Mouse (Mus musculus): Measurements from ENCODE around the gene Gfod1. TPM values are rescaled to one million over a fixed set of nuclear protein-coding genes. Genes with fewer than 3 reads are reported as not detected.

Gene Gfod1
- polyA plus RNA-seq, 1 experiment: 10.4 TPM

- Histone ChIP-seq H3K4me1 (ENCODE audit: control insufficient read depth, insufficient read depth, low read length) (peaks cover 14% of the 10 kb centered on the region), H3K4me3 (replicated peaks; ENCODE audit: control insufficient read depth, low read depth, low read length) (no peak overlapping the region), H3K27ac (ENCODE audit: control insufficient read depth, insufficient read depth, low read depth, low read length, poor library complexity) (no peak overlapping the region; the same call in 1 of the 2 replicates)
- no peak for TF ChIP-seq POLR2A (IDR thresholded peaks at IDR 0.05; ENCODE audit: borderline replicate concordance, control insufficient read depth, low read depth, low read length)
- no peak for TF ChIP-seq CTCF (IDR thresholded peaks at IDR 0.05; ENCODE audit: control insufficient read depth, insufficient read depth, low read length)
- WGBS: 68% methylated on average over 8 of the region's 8 CpGs
These were observed 51.7 kb downstream of the Gfod1 start for GRCm38 (mm10) chr13:43252105-43252790.

GRCm38 (mm10) chr13:43251391-43251790 lies 52.6 kb downstream of the Gfod1 start:
- Histone ChIP-seq H3K4me3 (replicated peaks; ENCODE audit: control insufficient read depth, low read depth, low read length) (no peak overlapping the region), H3K27ac (ENCODE audit: control insufficient read depth, insufficient read depth, low read depth, low read length, poor library complexity) (peak overlapping the region; percentile 85; the same call in 1 of the 2 replicates), H3K4me1 (ENCODE audit: control insufficient read depth, insufficient read depth, low read length) (peaks cover 14% of the 10 kb centered on the region)
- TF ChIP-seq CTCF (IDR thresholded peaks at IDR 0.05; ENCODE audit: control insufficient read depth, insufficient read depth, low read length): no peak
- no peak for TF ChIP-seq POLR2A (IDR thresholded peaks at IDR 0.05; ENCODE audit: borderline replicate concordance, control insufficient read depth, low read depth, low read length)
- WGBS: 67% methylated on average over 12 of the region's 12 CpGs

- Histone ChIP-seq H3K27ac (ENCODE audit: control insufficient read depth, insufficient read depth, low read depth, low read length, poor library complexity) (peak overlapping the region; percentile 85), H3K4me1 (ENCODE audit: control insufficient read depth, insufficient read depth, low read length) (peaks cover 14% of the 10 kb centered on the region), H3K4me3 (replicated peaks; ENCODE audit: control insufficient read depth, low read depth, low read length) (peak overlapping the region; percentile 58)
- TF ChIP-seq CTCF (IDR thresholded peaks at IDR 0.05; ENCODE audit: control insufficient read depth, insufficient read depth, low read length) (peak; percentile 18; the same call in 1 of the 2 replicates), POLR2A (IDR thresholded peaks at IDR 0.05; ENCODE audit: borderline replicate concordance, control insufficient read depth, low read depth, low read length) (peak; percentile 85)
- WGBS: 0% methylated on average over 6 of the region's 6 CpGs
These were observed 53.3 kb downstream of the Gfod1 start for GRCm38 (mm10) chr13:43250653-43251052.

GRCm38 (mm10) chr13:43250106-43250505 lies 53.9 kb downstream of the Gfod1 start:
- WGBS: 13% methylated on average over 9 of the region's 9 CpGs
- TF ChIP-seq POLR2A (IDR thresholded peaks at IDR 0.05; ENCODE audit: borderline replicate concordance, control insufficient read depth, low read depth, low read length) (no peak), CTCF (IDR thresholded peaks at IDR 0.05; ENCODE audit: control insufficient read depth, insufficient read depth, low read length) (no peak)
- peaks cover 14% of the 10 kb centered on the region for H3K4me1 ChIP-seq (ENCODE audit: control insufficient read depth, insufficient read depth, low read length)
- peak overlapping the region; percentile 57 for H3K4me3 ChIP-seq (replicated peaks; ENCODE audit: control insufficient read depth, low read depth, low read length)
- H3K27ac ChIP-seq (ENCODE audit: control insufficient read depth, insufficient read depth, low read depth, low read length, poor library complexity): peak overlapping the region; percentile 85

GRCm38 (mm10) chr13:43248381-43248780 lies 55.6 kb downstream of the Gfod1 start:
- H3K4me1 ChIP-seq (ENCODE audit: control insufficient read depth, insufficient read depth, low read length): peaks cover 16% of the 10 kb centered on the region
- no peak overlapping the region for H3K4me3 ChIP-seq (replicated peaks; ENCODE audit: control insufficient read depth, low read depth, low read length)
- no peak for TF ChIP-seq CTCF (IDR thresholded peaks at IDR 0.05; ENCODE audit: control insufficient read depth, insufficient read depth, low read length)
- WGBS: 88% methylated on average over 6 of the region's 6 CpGs
- H3K27ac ChIP-seq (ENCODE audit: control insufficient read depth, insufficient read depth, low read depth, low read length, poor library complexity): no peak overlapping the region

- H3K4me3 ChIP-seq (replicated peaks; ENCODE audit: control insufficient read depth, low read depth, low read length): no peak overlapping the region
- 87% methylated on average over 4 of the region's 4 CpGs for WGBS
- H3K27ac ChIP-seq (ENCODE audit: control insufficient read depth, insufficient read depth, low read depth, low read length, poor library complexity): no peak overlapping the region
- H3K4me1 ChIP-seq (ENCODE audit: control insufficient read depth, insufficient read depth, low read length): peaks cover 16% of the 10 kb centered on the region
- no peak for TF ChIP-seq CTCF (IDR thresholded peaks at IDR 0.05; ENCODE audit: control insufficient read depth, insufficient read depth, low read length)
- TF ChIP-seq POLR2A (IDR thresholded peaks at IDR 0.05; ENCODE audit: borderline replicate concordance, control insufficient read depth, low read depth, low read length): no peak
These were observed 57.1 kb downstream of the Gfod1 start for GRCm38 (mm10) chr13:43246876-43247275.

- 50% methylated on average over 7 of the region's 7 CpGs for WGBS
- H3K4me1 ChIP-seq (ENCODE audit: control insufficient read depth, insufficient read depth, low read length): peaks cover 15% of the 10 kb centered on the region
- no peak overlapping the region for H3K4me3 ChIP-seq (replicated peaks; ENCODE audit: control insufficient read depth, low read depth, low read length)
- TF ChIP-seq POLR2A (IDR thresholded peaks at IDR 0.05; ENCODE audit: borderline replicate concordance, control insufficient read depth, low read depth, low read length): no peak
- TF ChIP-seq CTCF (IDR thresholded peaks at IDR 0.05; ENCODE audit: control insufficient read depth, insufficient read depth, low read length): no peak
- peak overlapping the region; percentile 30; the same call in 1 of the 2 replicates for H3K27ac ChIP-seq (ENCODE audit: control insufficient read depth, insufficient read depth, low read depth, low read length, poor library complexity)
These were observed 60.2 kb downstream of the Gfod1 start for GRCm38 (mm10) chr13:43243793-43244192.

- 63% methylated on average over 3 of the region's 3 CpGs for WGBS
- Histone ChIP-seq H3K27ac (ENCODE audit: control insufficient read depth, insufficient read depth, low read depth, low read length, poor library complexity) (peak overlapping the region; percentile 11), H3K4me3 (replicated peaks; ENCODE audit: control insufficient read depth, low read depth, low read length) (no peak overlapping the region), H3K4me1 (ENCODE audit: control insufficient read depth, insufficient read depth, low read length) (peaks cover 12% of the 10 kb centered on the region)
- TF ChIP-seq POLR2A (IDR thresholded peaks at IDR 0.05; ENCODE audit: borderline replicate concordance, control insufficient read depth, low read depth, low read length) (no peak), CTCF (IDR thresholded peaks at IDR 0.05; ENCODE audit: control insufficient read depth, insufficient read depth, low read length) (no peak)
These were observed 60.7 kb downstream of the Gfod1 start for GRCm38 (mm10) chr13:43243240-43243639.

All from bone marrow, adult 2 months (tissue).